Mouse (Mus musculus): ENCODE results near the gene U2af1.
"Not testable (repeated sequence)": the region's sequence is repeated elsewhere in the genome, so short reads cannot be mapped to it uniquely, and the experiment has no call there.

U2af1 gene

DNA sequence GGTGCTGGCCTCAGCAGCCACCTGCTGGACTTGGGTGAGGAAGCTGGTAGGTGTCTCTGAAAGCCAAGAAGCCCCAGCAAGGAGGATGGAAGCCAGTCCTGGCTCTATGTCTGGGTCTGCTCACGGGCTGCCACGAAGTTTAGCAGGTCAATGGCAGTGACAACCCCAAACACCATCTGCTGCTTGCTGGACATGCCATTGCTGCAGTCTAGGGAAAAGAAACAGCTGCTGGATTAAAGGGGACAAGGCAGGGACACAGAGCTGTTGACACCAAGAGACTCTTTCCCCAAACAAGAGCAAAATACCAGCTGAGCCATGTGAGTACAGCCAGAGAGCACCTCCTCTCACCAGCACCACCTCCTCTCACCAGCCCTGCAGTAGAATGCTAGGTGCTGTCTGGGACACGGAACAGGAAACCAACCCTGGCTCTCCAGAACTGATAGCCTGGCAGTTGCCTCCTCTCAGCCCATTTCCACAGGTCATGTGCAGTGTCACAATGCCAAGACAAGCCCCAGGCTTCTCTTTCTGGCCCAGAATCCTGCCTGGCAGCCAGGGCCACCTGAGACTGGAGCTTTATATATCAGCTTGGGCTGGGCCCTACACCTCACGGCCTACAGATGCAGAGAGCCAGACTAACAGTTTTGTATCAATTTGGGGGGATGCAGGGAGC is 45.5 kb downstream of the U2af1 start:
- no peak for DNase-seq (ENCODE audit: low read depth)

GRCm38 (mm10) chr17:31609895-31610294 is 48.8 kb downstream of the U2af1 start:
- no peak for DNase-seq (ENCODE audit: low read depth)

- DNase-seq (ENCODE audit: low read depth): not testable (repeated sequence)
These were observed 49.5 kb downstream of the U2af1 start for GRCm38 (mm10) chr17:31609173-31609572.

- DNase-seq (ENCODE audit: low read depth): no peak
These were observed 51.3 kb downstream of the U2af1 start for GRCm38 (mm10) chr17:31607256-31607951.

GRCm38 (mm10) chr17:31606424-31606823 is 52.3 kb downstream of the U2af1 start:
- DNase-seq (ENCODE audit: low read depth): no peak

GRCm38 (mm10) chr17:31598593-31598992 is 60.1 kb downstream of the U2af1 start:
- DNase-seq (ENCODE audit: low read depth): no peak

DNA sequence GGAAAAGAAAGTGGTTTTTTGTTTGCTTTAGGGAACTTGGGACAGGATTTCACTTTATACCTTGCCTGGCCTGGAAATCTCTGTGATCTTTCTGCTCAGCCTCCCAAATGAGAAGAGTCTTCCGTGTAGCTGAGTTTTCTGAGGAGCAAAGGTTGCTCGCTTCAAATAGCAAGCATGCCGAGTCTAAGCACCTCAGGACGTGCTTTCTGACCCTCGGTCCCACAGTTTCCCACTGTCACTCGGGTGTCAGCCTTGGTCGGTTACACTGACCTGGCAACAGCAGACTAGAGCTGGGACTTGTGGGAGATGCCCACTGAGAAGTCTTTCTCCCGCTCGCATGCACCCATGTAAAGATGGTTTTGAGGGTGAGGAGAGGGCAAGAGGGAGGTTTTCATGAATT is 60.7 kb downstream of the U2af1 start:
- no peak for DNase-seq (ENCODE audit: low read depth)

Measured in c-Kit-positive CD71-negative TER-119-negative erythroid progenitor cells, embryonic 14.5 days (primary cell).